Mouse (Mus musculus): ENCODE results near the gene Dbndd1. TPM values are rescaled to one million over a fixed set of nuclear protein-coding genes. Genes with fewer than 3 reads are reported as not detected.
"Not testable (repeated sequence)": the region's sequence is repeated elsewhere in the genome, so short reads cannot be mapped to it uniquely, and the experiment has no call there.

Gene Dbndd1
- total RNA-seq, 2 experiments from 2014 or later = 9.5 to 10.0 TPM

GRCm38 (mm10) chr8:123497699-123498098 lies 17.6 kb downstream of the Dbndd1 start:
- no peak for DNase-seq (ENCODE audit: low spot score in 2 of 2)

GRCm38 (mm10) chr8:123492898-123493297 lies 22.4 kb downstream of the Dbndd1 start:
- no peak for DNase-seq (ENCODE audit: low spot score in 2 of 2)

- DNase-seq (ENCODE audit: low spot score in 2 of 2) = no peak
Observed at GRCm38 (mm10) chr8:123491280-123492075, 23.8 kb downstream of the Dbndd1 start.

- no peak for DNase-seq (ENCODE audit: low spot score in 2 of 2)
Observed at GRCm38 (mm10) chr8:123482627-123483026, 32.6 kb downstream of the Dbndd1 start.

GRCm38 (mm10) chr8:123478456-123479218 lies 36.6 kb downstream of the Dbndd1 start:
- DNase-seq (ENCODE audit: low spot score in 2 of 2) = peak in 1 of 2 experiments; percentile 22

GRCm38 (mm10) chr8:123477737-123478258 lies 37.5 kb downstream of the Dbndd1 start, which contains the start of gene Afg3l1:
Gene Afg3l1 (plus strand): TSS chr8:123477903.
- DNase-seq (ENCODE audit: low spot score in 2 of 2) = peak; percentile 91 to 94

GRCm38 (mm10) chr8:123476911-123477736 lies 38.1 kb downstream of the Dbndd1 start:
- DNase-seq (ENCODE audit: low spot score in 2 of 2) = peak in 1 of 2 experiments; percentile 26

- not testable (repeated sequence) for DNase-seq (ENCODE audit: low spot score in 2 of 2)
Observed at GRCm38 (mm10) chr8:123474549-123474948, 40.7 kb downstream of the Dbndd1 start.

- not testable (repeated sequence) for DNase-seq (ENCODE audit: low spot score in 2 of 2)
Observed at GRCm38 (mm10) chr8:123472991-123473390, 42.3 kb downstream of the Dbndd1 start.

GRCm38 (mm10) chr8:123467476-123467875 lies 47.8 kb downstream of the Dbndd1 start:
- no peak for DNase-seq (ENCODE audit: low spot score in 2 of 2)

- DNase-seq (ENCODE audit: low spot score in 2 of 2) = no peak
Observed at GRCm38 (mm10) chr8:123463651-123464050, 51.6 kb downstream of the Dbndd1 start.

Other genes starting within 250 kb of the Dbndd1 start
- gene Fanca, start 196.9 kb downstream of the Dbndd1 start, total RNA-seq (2021) = 1 to 10 TPM; 1.2 to 1.7 TPM
- 10 to 100 TPM; 17.0 TPM for gene Spire2, start 182.8 kb downstream of the Dbndd1 start, total RNA-seq (2021)
- 100 to 1,000 TPM; 487 TPM for gene Tcf25, start 141.7 kb downstream of the Dbndd1 start, total RNA-seq (2021)
- under 1 TPM in 1 of 2 experiments, not detected in 1; 0.07 TPM for gene Mc1r, start 108.4 kb downstream of the Dbndd1 start, total RNA-seq (2021)
- gene Tubb3, start 104.0 kb downstream of the Dbndd1 start, total RNA-seq (2021) = 100 to 1,000 TPM; 253 to 286 TPM
- gene Def8, start 91.9 kb downstream of the Dbndd1 start, total RNA-seq (2021) = 10 to 100 TPM; 54.0 to 54.7 TPM
- 10 to 100 TPM; 23.6 to 24.9 TPM for gene Afg3l1, start 37.6 kb downstream of the Dbndd1 start, total RNA-seq (2021)
- 10 to 100 TPM; 23.4 to 24.8 TPM for gene Gas8, start 3.4 kb upstream of the Dbndd1 start, total RNA-seq (2021)
- 10 to 100 TPM; 44.0 to 53.9 TPM for gene Rhou, start 138.5 kb upstream of the Dbndd1 start, total RNA-seq (2021)